Mouse (Mus musculus) right cerebral cortex, postnatal 10 days (tissue): ENCODE data around the gene Wdtc1.
A peak's percentile ranks its signal among the peaks of the same experiment; 100 is the strongest.

Source experiments
- DNase-seq, 2 experiments: peaks; one replicate each; pipeline ENCODE4 v3.0.0; 2021; ENCODE audit warnings: low spot score in 2 of 2

Wdtc1 gene

DNA sequence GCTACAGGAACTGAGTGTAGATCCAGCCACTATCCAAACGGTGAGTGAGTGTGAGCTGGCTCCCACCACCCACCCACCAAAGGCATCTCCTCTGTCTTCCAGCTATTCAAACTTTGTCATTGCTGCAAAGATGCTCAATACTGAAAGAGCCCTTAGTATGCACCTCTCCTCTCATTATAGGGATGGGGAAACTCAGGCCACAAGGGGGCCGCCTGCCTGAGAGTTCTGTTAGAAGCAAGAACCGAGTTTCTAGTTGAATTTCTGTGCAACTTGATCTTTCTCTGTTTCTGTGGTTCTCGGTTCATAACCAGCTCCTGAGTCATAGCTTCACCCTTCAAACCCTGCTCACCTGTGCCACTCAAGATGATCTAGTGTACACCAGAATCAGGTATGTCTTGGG is 101.2 kb downstream of the Wdtc1 start:
- DNase-seq, result no peak

DNA sequence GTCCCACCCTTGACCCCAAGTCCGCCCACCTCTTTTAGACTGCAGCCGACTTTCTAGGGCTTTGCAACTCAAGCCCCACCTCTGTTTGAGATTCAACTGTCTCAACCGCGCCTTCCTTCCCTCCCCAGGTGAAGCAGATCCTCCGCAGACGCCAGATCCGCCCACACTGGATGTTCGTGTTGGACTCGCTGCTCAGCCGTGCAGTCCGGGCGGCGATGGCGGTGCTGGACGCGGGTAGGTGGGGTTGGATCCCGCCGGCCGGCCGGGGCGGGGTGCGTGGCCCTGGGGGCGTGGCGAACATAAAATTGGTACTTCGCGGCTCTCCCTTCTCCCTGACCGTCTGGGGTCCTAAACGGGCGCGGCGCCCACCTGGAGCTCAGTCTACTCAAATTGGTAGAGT is 102.1 kb downstream of the Wdtc1 start:
- DNase-seq, result no peak

DNA sequence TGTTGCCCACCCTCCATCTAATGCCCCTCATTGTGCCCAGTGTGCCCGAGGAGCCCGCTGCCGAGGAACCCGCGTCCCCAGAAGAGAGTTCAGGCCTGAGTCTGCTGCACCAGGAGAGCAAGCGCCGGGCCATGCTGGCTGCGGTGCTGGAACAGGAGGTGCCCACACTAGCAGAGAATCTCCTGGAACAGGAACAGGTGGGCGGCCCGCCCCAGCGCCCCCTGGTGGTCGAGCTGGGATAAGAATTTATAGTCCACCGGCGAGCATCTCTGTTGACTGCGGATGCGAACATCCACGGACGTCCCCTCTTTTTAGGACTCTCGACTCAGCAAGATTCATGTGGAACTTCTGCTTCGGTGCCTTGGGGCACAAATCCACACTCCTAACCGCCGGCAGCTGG is 102.7 kb downstream of the Wdtc1 start:
- peak; percentile 74 to 85 for DNase-seq

DNA sequence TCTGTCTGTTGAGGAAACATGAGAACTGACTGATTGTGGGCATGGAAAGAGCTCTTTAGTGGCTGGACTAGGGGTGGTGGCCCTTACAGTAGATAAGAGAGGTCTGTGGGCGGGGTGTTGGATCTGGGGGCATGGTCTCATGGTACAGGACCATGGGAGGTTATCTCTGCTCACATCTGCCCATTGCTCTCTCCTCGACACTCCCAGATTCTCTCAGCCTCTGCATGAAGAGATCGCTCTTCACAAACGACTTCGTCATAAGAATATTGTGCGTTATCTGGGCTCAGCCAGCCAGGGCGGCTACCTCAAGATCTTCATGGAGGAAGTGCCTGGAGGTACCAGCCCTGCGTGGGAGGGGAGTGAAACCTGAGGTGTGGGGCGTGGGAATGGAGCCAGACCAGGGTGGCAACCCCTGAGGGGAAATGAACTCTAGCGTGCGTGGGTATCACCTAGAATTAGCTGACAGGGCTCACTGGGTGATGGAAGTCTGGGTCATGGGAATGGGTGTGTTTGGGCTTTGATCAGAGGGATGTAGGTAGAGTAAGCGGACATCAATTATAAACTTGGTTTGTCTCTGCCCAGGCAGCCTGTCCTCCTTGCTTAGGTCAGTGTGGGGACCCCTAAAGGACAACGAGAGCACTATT is 105.4 kb downstream of the Wdtc1 start:
- no peak for DNase-seq

DNA sequence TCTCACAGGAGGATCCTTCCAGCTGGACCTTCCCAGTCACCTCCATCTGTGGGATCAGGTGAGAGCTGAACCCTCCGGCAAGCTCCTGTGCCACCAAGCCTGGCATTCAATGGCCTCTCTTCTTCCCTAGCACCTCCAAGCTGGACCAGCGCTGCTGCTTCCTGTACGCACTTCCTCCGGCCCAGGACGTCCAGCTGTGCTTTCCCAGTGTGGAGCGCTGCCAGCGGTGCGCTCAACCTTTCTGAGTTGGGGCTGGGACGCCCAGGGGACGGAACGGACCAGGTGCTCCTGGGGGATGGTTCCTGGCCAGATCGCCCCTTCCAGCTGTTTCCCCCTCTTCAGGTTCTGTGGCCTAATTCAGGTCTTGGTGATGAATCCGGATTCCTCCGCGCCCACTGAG is 106.2 kb downstream of the Wdtc1 start:
- no peak for DNase-seq

DNA sequence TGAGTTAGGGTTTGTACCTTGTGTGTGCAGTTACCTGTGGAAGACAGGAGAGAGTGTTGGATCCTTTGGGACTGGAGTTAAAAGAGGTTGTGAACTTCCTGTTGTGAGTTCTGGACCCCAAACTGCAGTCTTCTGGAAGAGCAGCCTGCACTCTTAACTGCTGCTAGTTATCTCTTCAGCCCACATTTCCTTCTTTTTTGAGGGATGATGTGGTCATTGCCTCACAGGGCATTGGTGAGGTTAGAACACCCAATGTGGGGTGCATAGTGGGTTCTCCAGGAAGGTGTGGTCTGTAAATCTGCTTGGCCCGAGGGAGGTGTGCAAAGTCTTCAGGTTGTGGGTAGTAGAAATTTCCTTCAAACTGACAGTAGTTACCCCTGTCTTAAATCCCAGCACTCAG is 109.0 kb downstream of the Wdtc1 start:
- DNase-seq, result no peak

DNA sequence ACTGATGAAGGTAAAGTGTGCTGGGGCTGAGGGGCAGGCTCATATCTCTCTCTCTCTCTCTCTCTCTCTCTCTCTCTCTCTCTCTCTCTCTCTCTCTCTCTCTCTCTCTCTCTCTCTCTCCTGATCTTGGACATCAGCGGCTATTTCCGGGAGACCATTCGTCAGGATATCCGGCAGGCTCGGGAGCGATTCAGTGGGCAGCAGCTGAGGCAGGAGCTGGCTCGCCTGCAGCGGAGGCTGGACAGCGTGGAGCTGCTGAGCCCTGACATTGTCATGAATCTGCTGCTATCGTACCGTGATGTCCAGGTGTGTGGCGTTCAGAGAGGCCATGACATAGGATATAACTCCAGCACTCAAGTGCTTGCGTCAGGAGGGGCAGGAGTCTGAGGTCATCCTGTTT is 109.7 kb downstream of the Wdtc1 start:
- no peak for DNase-seq

DNA sequence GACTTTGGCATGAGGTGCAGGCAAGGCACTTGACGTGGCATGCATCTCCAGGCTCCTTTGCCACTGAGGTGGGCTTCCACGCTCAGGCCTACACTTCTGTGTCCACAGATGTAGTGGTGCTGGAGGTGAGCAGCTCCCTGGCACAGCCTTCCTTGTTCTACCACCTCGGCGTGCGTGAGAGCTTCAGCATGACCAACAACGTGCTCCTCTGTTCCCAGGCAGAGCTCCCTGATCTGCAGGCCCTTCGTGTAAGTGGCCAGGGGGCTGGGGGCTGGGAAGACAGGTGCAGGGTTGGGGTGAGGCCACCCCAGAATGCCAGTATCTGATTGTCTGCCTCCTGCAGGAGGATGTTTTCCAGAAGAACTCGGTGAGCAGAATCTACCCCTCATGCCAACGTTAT is 110.6 kb downstream of the Wdtc1 start:
- no peak for DNase-seq
